Mouse (Mus musculus) C2C12 (cell line): ENCODE measurements around the gene Arf1.

Source experiments
- CEBPB ChIP-seq: IDR thresholded peaks from one replicate; pipeline ENCODE4 v1.6.1; 2011; ENCODE audit warnings: low read depth, mild to moderate bottlenecking, control low read depth, moderate library complexity
- CTCF ChIP-seq: IDR thresholded peaks from one replicate; pipeline ENCODE4 v1.5.1; 2011; ENCODE audit not compliant: control insufficient read depth, insufficient read depth, insufficient read length
- MAX ChIP-seq: IDR thresholded peaks from one replicate; pipeline ENCODE4 v1.6.1; 2011; ENCODE audit warnings: mild to moderate bottlenecking, control low read depth
- MYOD1 ChIP-seq: IDR thresholded peaks from one replicate; pipeline ENCODE4 v1.6.1; 2011; ENCODE audit warnings: low read depth; ENCODE audit not compliant: control insufficient read depth, insufficient read length
- USF1 ChIP-seq: IDR thresholded peaks from one replicate; pipeline ENCODE4 v1.6.1; 2011; ENCODE audit warnings: low read depth, mild to moderate bottlenecking, control low read depth, moderate library complexity

DNA sequence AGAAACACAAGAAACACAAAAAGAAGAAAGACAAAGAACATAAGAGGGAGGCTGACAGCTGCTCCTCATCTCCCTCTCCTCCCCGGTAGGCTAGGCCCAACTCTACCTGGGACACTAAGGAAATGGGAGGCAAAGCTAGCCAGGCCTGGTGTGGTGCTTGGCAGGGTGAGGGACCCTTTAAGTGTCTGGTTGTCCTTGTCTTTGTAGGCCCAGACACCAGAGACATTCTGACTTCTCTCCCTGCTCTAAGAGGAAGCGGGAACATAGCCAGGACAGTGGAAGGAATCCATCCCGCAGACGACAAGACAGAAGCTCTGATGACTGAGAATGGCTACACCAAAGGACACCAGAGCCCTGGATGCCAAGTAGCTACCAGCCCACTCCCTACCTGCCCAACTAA lies 18.1 kb downstream of the Arf1 start:
- TF ChIP-seq MAX (no peak), CTCF (no peak), MYOD1 (no peak), CEBPB (no peak), USF1 (no peak)
